Mouse (Mus musculus) thymus, adult 18-20 months (tissue): Measurements from ENCODE around the gene Prap1.
"Not testable (repeated sequence)": the region's sequence is repeated elsewhere in the genome, so short reads cannot be mapped to it uniquely, and the experiment has no call there.

Experiments used
- DNase-seq, 2 experiments: peaks; one replicate each; pipeline ENCODE4 v3.0.0; 2022; ENCODE audit warnings: mixed read lengths in 2 of 2

Gene Prap1

GRCm38 (mm10) chr7:140090601-140091000 is 2.6 kb upstream of the Prap1 start:
- no peak for DNase-seq

DNA sequence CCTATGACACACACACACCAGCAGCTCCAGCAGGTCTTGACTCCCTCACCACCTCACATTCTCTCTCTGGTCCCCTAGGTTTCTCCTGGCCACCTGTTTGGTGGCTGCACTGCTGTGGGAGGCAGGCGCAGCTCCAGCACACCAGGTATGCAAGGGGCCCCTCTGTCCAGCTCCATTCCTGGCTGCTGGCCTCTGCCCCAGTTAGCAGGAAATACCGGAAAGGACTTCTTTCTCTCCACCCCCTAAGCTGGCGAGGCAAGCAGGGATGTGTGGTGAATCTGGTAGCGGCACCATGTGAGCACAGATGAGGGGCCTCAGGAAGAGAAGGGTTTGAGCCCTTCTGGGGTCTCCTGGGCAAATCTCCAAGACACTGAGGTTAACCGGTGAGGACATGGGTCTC is 1.8 kb downstream of the Prap1 start:
- DNase-seq: no peak

GRCm38 (mm10) chr7:140095556-140095955 is 2.4 kb downstream of the Prap1 start:
- no peak for DNase-seq

- DNase-seq: no peak
These were observed 2.9 kb downstream of the Prap1 start for GRCm38 (mm10) chr7:140096055-140096454.

DNA sequence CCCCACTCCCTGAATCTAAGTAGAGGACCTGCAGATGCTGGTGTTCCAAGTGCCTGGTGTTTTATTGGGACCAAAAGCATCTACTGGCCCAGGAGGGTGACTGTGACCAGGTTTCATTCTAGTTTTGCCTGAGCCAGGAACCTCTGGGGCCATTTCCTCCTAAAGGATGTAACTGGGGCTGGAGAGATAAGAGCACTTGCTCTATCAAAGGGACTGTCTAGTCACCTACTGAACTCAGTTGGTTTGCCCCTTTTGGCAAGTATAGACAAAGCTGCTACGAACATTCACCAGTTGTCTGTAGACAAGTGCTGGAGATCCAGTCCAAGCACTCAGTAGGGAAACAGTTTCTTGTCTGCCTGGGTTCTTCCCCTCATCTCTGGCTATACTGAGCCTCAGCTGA is 5.3 kb downstream of the Prap1 start:
- no peak for DNase-seq

- no peak for DNase-seq
These were observed 8.3 kb downstream of the Prap1 start for GRCm38 (mm10) chr7:140101498-140101897.

GRCm38 (mm10) chr7:140101993-140102860 is 9.0 kb downstream of the Prap1 start, which contains the start of gene Fuom:
Gene Fuom (minus strand): TSS chr7:140102441.
- DNase-seq: peak; percentile 71 to 78

DNA sequence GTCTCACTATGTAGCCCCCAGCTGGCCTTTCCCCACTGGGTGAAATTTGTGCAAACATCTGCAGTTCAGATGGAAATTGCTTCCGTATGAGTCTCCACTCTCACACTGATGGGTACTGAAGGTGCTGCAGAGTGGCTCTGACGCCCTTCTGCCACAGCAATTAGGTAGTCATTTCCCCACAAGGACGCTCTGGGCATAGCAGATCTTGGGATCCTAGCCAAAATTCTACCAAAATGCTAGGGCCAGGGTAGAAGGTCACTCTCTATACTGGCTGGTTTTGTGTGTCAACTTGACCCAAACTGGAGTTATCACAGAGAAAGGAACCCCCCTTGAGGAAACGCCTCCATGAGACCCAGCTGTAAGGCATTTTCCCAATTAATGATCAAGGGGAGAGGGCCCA is 10.8 kb downstream of the Prap1 start:
- DNase-seq: no peak

DNA sequence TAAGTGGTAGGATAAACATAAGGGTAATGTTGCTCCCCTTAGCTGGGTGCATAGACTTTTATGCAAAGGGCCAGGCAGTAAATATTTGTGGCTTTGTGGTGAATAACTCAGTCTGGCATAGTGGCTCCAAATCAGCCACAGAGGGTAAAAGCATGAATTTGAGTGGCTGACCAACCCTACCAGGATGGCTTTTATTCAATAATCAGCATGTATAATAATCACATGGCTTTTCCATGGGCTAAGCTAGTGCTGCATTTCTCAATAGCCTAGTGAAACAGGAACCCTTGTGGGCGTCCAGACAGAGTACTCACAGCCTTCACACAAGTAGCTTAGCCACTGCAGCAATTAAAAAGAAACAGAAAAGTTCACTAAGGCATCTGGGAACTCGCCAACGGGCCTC is 18.7 kb downstream of the Prap1 start:
- no peak for DNase-seq

GRCm38 (mm10) chr7:140115583-140116328 is 22.6 kb downstream of the Prap1 start, which contains the start of gene Paox:
Gene Paox (plus strand): TSS chr7:140115799.
- DNase-seq: peak in 1 of 2 experiments; percentile 15

DNA sequence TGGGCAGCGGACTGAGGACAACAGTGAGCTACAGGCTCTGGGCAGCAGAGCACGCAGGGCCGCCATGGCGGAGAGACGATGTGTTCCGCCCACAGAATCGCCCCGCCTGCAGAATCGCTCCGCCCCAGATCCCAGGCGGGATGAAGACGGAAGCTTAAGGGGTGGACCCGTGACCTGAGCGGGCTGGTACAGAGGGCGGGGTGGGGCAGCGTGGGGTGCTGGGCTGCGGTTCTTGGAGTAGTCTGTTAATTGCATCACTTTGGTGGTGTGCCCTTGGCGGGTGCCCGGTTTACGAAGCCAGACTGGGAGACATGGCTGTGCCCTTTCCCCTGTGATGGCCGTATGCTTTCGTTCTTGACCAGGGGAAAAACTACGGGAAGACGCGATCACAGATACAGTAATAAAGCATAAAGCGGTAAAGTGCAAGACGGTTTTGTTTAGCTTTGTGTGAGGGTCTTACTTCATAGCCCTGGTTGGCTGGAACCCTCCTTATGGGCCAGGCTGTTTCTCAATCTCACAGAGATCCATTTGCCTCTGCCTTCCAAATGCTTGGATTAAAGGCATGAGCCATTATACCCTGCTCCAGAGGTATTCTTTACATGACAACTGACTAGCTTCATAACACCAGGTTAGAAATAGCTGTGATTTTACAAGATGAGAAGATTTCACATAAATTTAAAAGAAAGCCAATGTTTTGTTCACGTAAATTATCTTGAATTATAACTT is 23.3 kb downstream of the Prap1 start, which contains the start of gene Echs1:
Echs1 (minus strand) TSS at position 148 of the 726 bp plus-strand sequence.
- DNase-seq: peak; percentile 83 to 87

GRCm38 (mm10) chr7:140120484-140120883 is 27.3 kb downstream of the Prap1 start:
- no peak for DNase-seq

DNA sequence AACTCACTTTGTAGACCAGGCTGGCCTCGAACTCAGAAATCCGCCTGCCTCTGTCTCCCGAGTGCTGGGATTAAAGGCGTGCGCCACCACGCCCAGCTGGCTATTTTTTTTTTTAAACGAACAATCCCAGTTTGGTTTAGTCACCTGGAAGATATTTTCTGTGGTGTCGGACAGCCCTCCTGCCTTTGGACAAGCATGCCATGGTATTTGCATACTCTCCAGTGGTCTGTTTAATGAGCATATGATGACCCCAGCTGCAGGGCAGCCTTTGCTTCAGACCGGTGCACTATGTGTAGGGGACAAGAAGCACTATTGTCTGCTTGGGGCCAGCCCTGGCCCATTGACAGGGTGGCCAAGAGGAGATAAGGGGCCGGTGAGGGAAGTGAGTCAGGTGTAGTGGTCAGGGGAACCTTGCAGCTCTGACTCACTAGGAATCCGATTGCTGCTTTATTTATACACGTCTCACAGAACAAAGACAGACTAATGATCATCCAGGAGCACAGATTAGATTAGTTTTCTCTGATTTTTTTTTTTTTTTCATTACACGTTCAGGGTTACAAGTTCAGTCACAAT is 28.2 kb downstream of the Prap1 start:
- DNase-seq: no peak

- DNase-seq: no peak
These were observed 29.6 kb downstream of the Prap1 start for GRCm38 (mm10) chr7:140122765-140123164.

DNA sequence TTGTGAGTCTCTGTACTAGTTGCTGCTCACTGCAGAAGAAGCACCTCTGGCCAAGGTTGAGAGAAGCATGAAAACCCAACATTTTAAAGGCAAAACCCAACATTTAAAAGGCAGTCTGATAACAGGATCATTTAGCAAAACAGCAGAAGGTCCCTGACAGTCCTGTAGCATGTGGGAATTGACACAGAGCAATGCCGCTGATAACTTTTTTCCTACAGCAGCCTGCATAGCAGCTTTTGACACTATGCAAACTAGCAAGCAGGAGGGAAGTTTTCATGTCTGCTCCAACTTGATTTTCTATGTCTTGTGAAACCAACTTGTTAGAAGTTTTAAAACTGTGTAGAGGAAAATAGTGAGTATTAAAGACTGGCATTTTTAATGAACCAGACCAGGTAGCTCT is 31.2 kb downstream of the Prap1 start:
- no peak for DNase-seq

DNA sequence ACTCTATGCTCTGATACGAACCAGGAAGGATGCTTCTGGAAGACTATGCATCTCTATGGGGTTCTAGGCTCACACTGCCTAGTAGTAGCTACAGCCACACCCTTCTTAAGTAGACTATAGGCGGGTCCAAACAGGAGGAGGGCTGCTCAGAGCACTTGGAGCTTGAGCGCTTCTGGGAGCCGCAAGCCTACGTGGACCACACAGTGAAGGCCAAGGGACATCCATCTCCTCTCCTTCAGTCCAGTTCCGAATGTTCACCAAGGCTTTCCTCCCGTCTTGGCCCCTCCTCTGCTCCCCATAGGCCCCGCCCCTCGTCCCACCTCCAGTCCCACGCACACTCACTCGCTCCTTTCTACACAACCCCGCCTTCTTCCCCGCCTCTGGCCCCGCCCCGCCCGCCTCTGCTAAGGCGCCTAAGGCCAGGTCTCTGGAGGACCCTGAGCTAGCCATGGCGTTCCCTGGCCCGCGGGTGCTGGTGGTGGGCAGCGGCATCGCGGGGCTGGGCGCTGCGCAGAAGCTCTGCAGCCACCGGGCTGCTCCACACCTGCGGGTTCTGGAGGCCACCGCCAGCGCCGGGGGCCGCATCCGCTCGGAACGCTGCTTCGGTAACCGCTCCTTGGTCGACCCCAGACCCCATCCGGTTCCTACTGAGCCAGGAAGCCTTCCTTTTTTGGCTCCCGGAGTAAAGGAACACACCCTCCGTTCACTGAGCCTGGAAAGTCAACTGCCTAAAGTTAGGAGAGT is 32.3 kb downstream of the Prap1 start:
- peak; percentile 87 to 89 for DNase-seq

DNA sequence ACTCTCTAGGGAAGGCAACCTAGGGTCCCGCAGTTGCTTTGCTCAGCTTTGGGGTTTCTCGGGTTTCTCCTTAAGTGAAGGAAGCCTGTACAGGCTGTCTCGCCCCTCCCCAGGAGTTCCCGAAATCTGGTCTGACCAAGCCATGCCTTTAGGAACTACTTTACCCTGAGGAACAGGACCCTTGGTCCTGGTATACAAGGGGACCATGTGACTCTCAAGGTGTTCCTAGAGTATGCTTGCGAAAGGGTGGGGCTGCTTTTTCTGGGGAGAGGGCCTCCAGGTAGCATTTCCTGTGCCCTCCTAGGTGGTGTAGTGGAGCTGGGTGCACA is 32.8 kb downstream of the Prap1 start:
- DNase-seq: peak in 1 of 2 experiments; percentile 13

- no peak for DNase-seq
These were observed 33.7 kb downstream of the Prap1 start for GRCm38 (mm10) chr7:140126934-140127333.

DNA sequence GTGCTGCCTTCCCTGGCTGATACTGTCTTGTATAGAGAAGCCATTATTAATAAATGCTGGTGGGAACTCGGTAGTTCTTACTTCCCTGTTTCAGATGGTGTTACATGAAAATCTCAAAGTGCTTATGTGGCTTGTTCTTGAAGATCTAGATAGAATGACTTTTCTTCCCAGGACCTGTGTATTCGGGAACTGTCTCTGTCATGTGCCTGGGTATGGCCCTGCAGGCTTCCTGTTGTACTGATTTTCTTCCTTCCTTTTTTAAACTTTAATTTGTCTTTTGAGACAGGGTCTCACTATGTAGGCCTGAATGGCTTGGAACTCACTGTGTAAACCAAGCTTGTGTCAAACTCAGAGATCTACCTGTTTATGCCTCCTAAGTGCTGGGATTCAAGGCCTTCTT is 34.7 kb downstream of the Prap1 start:
- no peak for DNase-seq

DNA sequence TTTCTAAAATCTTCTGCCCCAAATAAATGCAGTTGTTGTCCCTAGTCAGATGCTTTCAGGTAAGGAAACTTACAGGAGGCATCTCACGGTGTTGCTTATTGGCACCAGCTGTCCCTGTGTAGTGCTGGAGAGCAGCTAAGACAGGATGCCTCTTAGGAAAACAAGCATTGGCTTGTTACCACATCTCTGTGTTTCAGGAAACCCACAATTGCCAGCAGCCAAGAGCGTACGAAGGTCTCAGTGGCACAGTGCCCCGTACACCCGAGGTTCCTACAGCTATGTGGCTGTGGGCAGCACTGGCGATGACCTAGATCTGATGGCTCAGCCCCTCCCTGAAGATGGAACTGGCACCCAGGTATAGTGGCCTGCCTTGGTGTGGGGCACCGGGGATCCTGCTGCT is 39.0 kb downstream of the Prap1 start:
- not testable (repeated sequence) for DNase-seq

DNA sequence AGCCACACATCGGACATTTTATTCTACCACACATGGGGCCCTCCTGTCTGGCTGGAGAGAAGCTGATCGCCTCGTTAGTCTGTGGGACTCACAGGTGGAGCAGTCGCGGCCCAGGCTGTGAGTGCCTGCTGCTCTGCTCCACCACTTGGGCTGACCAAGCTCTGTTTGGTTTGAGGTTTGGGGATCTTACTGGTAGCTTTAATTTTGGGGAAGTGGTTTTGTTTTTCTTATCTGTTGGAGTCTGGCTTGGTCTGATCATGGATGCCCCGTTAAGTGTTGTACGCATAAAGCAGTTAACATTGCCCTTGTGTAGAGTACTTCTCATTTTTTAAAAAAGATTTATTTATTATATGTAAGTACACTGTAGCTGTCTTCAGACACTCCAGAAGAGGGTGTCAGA is 40.8 kb downstream of the Prap1 start:
- not testable (repeated sequence) for DNase-seq
